Mouse (Mus musculus): ENCODE measurements around the gene Ccni.

Gene Ccni

DNA sequence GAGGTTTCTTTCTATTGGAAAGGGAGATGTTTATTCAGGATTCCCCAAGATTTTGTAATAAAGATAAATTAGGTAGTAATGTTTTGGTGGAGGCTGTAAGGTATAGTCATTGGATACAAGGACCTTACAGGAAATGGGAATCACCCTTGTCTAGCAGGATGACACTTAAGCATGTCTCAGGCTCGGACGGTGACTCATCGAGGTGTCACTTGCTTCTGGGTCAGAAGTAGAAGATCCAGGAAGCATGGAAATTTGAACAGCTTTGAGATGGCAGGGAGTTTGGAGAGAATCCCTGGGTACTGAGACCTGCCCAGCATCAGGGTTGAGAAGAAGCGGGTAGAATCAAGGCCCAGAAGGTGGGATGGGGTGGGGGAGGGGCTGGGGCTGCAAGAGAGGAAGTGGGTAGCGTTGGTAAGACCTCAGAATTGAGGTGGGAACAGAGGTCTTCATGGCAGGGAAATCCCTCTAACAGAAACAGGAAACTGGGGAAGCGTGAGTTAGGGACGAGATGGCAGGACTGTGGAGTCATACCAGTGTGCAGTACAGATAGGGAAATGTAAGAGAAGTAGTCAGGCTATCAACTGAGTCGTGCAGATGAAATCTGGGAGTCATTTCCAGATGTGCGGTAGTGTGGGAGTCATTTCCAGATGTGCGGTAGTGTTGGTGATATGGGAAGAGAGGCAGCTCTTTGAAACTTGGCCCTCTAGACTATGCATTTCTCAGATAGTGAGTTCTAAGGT is 70.8 kb downstream of the Ccni start:
- DNase-seq (ENCODE audit: low spot score): no peak

DNA sequence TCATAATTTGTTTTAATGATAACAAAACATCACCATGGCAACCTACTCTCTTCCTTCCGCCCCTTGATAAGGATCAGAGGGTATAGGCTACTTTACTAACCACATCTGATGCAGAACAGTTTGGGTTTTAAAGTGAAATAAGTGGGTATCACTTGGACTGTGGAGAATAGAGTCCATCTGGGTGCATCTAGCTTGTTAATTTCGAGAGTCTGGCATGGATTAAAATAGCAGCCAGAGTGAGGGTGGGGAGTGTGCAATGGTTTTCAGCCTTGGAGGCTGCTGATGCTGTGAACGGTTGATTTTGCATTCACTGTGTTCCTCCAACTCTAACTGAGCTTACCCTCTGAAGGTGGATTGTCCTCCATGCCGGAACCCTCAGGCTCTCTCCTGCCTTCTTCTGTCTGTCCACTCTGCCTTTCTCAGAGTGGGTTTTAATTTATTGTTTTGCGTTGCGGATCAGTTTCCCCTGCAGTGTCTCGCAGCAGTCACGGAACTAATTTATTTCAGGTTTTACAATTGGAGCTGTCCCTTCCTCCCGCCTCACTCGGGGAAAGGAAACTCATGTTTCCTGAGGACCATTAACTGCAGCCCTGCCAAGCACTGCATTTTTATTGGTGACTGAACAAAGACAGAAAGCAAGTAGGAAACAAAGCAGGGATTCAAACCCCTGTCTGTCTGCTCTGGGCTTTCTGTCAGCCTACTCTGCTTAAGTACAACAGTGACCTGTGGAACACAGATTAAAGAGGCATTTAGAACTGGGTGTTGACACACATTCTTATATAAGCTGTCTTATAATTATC is 72.7 kb downstream of the Ccni start:
- DNase-seq (ENCODE audit: low spot score): peak; percentile 50

All from layer of hippocampus, adult 11-12 months (tissue).